Mouse (Mus musculus): Measurements from ENCODE around the gene Tubb3.
"Not testable (repeated sequence)": the region's sequence is repeated elsewhere in the genome, so short reads cannot be mapped to it uniquely, and the experiment has no call there.

Tubb3 gene

GRCm38 (mm10) chr8:123431616-123432365 lies 20.6 kb downstream of the Tubb3 start:
- DNase-seq (ENCODE audit: low spot score in 2 of 2), result no peak

GRCm38 (mm10) chr8:123432381-123432780 lies 21.2 kb downstream of the Tubb3 start:
- DNase-seq (ENCODE audit: low spot score in 2 of 2), result no peak

- DNase-seq (ENCODE audit: low spot score in 2 of 2), result not testable (repeated sequence)
Observed at GRCm38 (mm10) chr8:123433241-123433974, 22.2 kb downstream of the Tubb3 start.

GRCm38 (mm10) chr8:123441788-123442187 lies 30.6 kb downstream of the Tubb3 start:
- DNase-seq (ENCODE audit: low spot score in 2 of 2), result no peak

- no peak for DNase-seq (ENCODE audit: low spot score in 2 of 2)
Observed at GRCm38 (mm10) chr8:123442351-123442750, 31.1 kb downstream of the Tubb3 start.

GRCm38 (mm10) chr8:123442871-123443575 lies 31.8 kb downstream of the Tubb3 start:
- peak; percentile 89 to 91 for DNase-seq (ENCODE audit: low spot score in 2 of 2)

GRCm38 (mm10) chr8:123443576-123443921 lies 32.3 kb downstream of the Tubb3 start:
- DNase-seq (ENCODE audit: low spot score in 2 of 2), result no peak

- DNase-seq (ENCODE audit: low spot score in 2 of 2), result no peak
Observed at GRCm38 (mm10) chr8:123444131-123444530, 32.9 kb downstream of the Tubb3 start.

GRCm38 (mm10) chr8:123445981-123446380 lies 34.8 kb downstream of the Tubb3 start:
- no peak for DNase-seq (ENCODE audit: low spot score in 2 of 2)

GRCm38 (mm10) chr8:123446799-123447198 lies 35.6 kb downstream of the Tubb3 start:
- no peak for DNase-seq (ENCODE audit: low spot score in 2 of 2)

GRCm38 (mm10) chr8:123450783-123451182 lies 39.6 kb downstream of the Tubb3 start:
- no peak for DNase-seq (ENCODE audit: low spot score in 2 of 2)

GRCm38 (mm10) chr8:123451747-123452146 lies 40.5 kb downstream of the Tubb3 start:
- not testable (repeated sequence) for DNase-seq (ENCODE audit: low spot score in 2 of 2)

- no peak for DNase-seq (ENCODE audit: low spot score in 2 of 2)
Observed at GRCm38 (mm10) chr8:123452149-123452548, 40.9 kb downstream of the Tubb3 start.

GRCm38 (mm10) chr8:123453291-123453690 lies 42.1 kb downstream of the Tubb3 start:
- no peak for DNase-seq (ENCODE audit: low spot score in 2 of 2)

- DNase-seq (ENCODE audit: low spot score in 2 of 2), result no peak
Observed at GRCm38 (mm10) chr8:123453951-123454350, 42.7 kb downstream of the Tubb3 start.

- no peak for DNase-seq (ENCODE audit: low spot score in 2 of 2)
Observed at GRCm38 (mm10) chr8:123454559-123454958, 43.3 kb downstream of the Tubb3 start.

GRCm38 (mm10) chr8:123463651-123464050 lies 52.4 kb downstream of the Tubb3 start:
- no peak for DNase-seq (ENCODE audit: low spot score in 2 of 2)

GRCm38 (mm10) chr8:123467476-123467875 lies 56.3 kb downstream of the Tubb3 start:
- DNase-seq (ENCODE audit: low spot score in 2 of 2), result no peak
